Mouse (Mus musculus) left cerebral cortex, adult 6 months (tissue): ENCODE results near the gene Olfr559. TPM values are rescaled to one million over a fixed set of nuclear protein-coding genes. Genes with fewer than 3 reads are reported as not detected.

ENCODE experiments used
- long read RNA-seq, 2 experiments: library from polyadenylated mRNA; unstranded; transcript quantifications; one replicate each; pipeline ENCODE4 v2.0.0; 2019 to 2020
- polyA plus RNA-seq: library from polyadenylated mRNA; unstranded; fragments of <200 nt; fragmentation: Nextera tagmentation; gene quantifications from 2 replicates; pipeline ENCODE4 v1.2.3, GENCODE M21; 2021

Olfr559 gene
- polyA plus RNA-seq: not detected in 2 replicates
- long read RNA-seq, experiment 1: 0 reads
- long read RNA-seq, experiment 2: 0 reads

DNA sequence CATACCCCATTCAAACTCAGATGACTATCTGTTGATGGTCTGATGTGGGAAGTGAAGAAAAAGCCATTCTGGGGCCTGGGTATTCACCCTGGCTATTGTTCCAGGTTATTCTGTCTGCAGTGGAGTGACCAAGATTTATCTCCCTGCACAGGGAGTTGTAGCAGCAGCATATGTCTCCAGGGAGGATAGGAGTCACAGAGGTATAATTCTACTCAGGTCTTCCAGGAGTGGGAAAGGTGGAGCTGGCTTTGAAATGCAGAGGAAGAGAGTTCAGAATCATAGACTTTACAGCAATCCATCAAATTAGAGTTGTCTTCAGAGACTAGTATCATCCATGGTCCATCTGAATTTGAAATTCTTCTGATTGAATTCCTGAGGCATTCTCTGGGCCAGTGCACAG, at the start of gene Olfr559:
Gene Olfr559, minus strand, starts transcription at position 101 of the 400 bp plus-strand sequence.

DNA sequence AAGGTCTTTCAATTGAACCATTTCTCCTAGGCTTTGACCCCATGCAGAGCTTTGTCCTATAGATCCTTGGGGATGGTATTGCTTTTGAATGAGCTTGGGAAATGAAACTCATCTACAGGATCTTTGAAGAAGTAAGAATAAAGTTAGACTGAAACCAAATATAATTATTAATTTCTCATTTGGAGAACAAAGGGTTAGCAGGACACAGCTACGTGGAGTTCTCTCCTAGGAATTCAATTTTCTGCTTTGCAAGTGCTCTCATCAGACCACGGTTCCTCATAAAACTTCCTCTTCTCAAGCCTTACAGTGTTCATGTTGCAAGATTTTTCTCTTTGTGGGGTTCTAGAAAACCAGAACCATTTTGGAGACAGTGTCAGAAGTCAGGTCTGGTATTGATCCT, 43.6 kb upstream of the Olfr559 start, which contains the start of gene Olfr561:
Gene Olfr561, plus strand, starts transcription at position 301 of the 400 bp plus-strand sequence.

DNA sequence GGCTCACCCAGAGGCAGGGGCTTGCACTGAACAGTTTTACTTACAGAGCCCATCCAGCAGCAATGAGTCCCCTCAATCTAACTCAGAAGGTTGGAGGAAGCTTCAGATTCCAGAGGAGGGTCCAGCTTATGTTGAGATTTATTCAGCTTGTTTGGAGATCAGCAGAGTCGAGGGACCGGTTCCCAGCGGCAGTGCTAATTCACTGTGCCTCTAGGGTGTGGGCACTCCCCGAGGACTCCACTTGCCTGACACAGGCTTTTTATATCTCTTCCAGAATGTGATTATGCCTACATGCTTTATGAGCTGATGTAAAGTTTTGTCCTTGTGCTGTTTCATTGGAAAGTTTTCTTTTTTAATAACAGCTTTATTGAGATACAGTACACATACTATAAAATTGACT, 32.0 kb upstream of the Olfr559 start, which contains the start of the genes Olfr560 and Olfr78:
Gene Olfr560, minus strand, starts transcription at position 101 of the 400 bp plus-strand sequence.
Gene Olfr78, minus strand, starts transcription at position 206 of the 400 bp plus-strand sequence.

DNA sequence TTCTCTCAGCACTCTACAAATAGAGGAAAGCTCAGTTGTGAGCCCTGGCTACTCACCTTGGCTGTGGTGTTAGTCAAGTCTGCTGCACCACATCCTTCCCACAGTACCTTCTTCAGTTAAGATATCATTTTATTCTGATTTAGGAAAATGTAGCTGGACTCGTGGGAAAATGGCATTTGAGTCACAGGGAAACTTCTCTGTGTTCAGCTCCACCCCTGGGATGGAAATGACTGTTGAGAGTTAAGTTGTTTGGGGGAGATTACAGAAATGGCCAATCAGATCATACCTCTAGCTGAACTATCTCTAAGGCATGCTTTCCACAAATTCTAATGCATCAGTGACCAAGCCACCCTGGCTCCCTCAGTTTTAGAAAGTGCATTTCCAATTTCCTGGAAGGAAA, 8.3 kb downstream of the Olfr559 start, which contains the start of gene Olfr33:
Gene Olfr33, minus strand, starts transcription at position 101 of the 400 bp plus-strand sequence.

DNA sequence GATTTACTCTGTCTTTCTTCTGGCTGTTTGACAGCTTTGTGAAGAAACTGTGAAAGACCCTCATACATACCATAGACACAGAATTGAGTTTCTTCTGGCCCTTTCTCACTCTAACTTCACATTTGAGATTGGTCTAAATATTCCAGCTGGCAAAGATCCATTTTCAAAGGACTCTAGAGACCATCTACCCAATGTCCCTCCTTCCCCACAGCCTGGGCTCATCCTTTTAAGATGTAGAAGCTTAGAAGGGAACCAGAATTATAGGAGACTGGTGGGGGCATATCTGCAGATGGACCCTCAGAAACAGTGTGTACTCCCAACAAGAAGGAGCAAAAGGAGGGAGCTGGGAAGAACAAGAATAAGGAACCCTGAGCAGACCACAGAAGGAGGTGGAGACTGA, 25.4 kb downstream of the Olfr559 start, which contains the start of gene Olfr558:
Gene Olfr558, plus strand, starts transcription at position 301 of the 400 bp plus-strand sequence.

DNA sequence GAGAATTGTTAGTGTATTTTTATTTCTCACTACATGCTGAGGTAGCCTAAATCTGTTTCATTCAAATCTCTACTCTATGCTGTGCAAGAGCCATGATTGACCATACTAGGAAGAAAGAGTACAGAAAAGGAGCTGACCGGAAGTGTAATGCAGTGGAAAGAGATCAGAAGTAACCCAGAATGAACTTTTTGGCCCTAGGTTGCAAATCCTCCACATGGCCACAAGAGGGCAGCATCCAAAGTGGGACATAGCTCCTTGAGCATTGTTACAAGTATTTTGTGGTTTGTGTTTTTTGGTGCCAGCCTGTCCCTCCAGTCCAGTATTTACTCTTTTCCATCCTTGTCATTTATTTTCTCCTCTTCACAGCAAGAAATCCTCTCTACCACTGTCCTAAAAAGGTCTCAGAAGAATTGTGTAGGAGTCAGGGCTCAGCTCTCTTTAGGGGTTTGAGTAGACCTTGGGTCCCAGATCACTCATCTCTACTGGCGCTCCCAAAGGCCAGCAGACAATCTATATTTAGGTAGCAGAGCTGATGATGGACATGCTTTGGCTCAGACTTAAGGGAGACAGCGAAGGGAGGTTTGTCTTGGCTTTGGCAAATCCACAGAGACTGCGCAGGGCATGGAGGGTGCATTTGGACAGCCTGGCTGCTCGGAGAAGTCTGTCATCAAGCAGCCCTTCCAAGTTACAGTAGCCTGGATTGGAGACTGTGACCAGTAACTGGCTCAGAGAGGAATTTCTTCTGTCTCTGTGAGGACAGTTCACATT, 31.7 kb downstream of the Olfr559 start, which contains the start of gene Olfr557:
Gene Olfr557, plus strand, starts transcription at position 553 of the 768 bp plus-strand sequence.

DNA sequence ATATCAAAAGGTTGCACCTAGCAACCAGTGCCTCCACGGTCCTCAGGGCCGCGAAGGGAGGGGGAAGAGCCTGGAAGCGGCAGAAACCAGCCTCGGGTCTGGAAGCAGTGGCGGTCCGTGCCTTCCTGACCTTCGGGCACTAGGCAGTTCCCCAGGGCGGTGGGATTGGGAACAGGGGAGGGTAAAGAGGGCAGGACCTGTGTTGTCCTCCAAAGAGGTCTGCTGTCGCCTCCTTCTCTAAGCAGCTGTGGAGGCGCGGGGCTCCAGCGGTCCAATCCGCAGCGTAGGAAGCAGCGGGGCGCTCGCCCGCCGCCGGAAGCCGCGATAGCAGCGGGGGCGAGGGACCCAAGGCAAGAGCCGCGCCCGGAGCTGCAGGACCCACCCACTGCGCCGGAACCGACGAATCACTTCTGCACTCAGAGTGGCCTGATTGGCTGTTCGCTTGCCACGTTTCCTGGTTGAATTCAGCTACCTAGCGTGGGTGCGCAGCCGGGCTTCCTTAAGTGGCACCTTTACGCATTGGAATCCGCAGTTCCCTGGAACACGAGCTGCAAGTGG, 40.3 kb downstream of the Olfr559 start, which contains the start of gene Trim68:
Gene Trim68, minus strand, starts transcription at position 384 of the 558 bp plus-strand sequence.

Other genes with a start within 250 kb of the Olfr559 start
- not detected in 2 replicates for gene Olfr543, start 245.8 kb downstream of the Olfr559 start, polyA plus RNA-seq
- gene Olfr544, start 239.2 kb downstream of the Olfr559 start, polyA plus RNA-seq: not detected in 2 replicates
- gene Olfr545, start 227.9 kb downstream of the Olfr559 start, polyA plus RNA-seq: not detected in 2 replicates
- not detected in 2 replicates for gene Olfr547, start 192.7 kb downstream of the Olfr559 start, polyA plus RNA-seq
- gene Olfr548-ps1, start 186.6 kb downstream of the Olfr559 start, polyA plus RNA-seq: not detected in 2 replicates
- not detected in 2 replicates for gene Olfr549, start 177.6 kb downstream of the Olfr559 start, polyA plus RNA-seq
- 0.11 and 0.68 TPM in 2 replicates for gene Trim21, start 162.0 kb downstream of the Olfr559 start, polyA plus RNA-seq
- gene Olfr550, start 156.0 kb downstream of the Olfr559 start, polyA plus RNA-seq: 0.20 TPM in 1 of 2 replicates, not detected in the other
- 0.01 TPM in 1 of 2 replicates, not detected in the other for gene Olfr551, start 135.6 kb downstream of the Olfr559 start, polyA plus RNA-seq
- not detected in 2 replicates for gene Olfr552, start 129.7 kb downstream of the Olfr559 start, polyA plus RNA-seq
- gene Olfr553, start 109.3 kb downstream of the Olfr559 start, polyA plus RNA-seq: not detected in 2 replicates
- gene Olfr554, start 89.1 kb downstream of the Olfr559 start, polyA plus RNA-seq: not detected in 2 replicates
- gene Olfr555, start 68.7 kb downstream of the Olfr559 start, polyA plus RNA-seq: not detected in 2 replicates
- not detected in 2 replicates for gene Olfr556, start 62.6 kb downstream of the Olfr559 start, polyA plus RNA-seq
- 3.1 TPM in 2 replicates for gene Trim68, start 40.2 kb downstream of the Olfr559 start, polyA plus RNA-seq
- not detected in 2 replicates for gene Olfr557, start 31.6 kb downstream of the Olfr559 start, polyA plus RNA-seq
- not detected in 2 replicates for gene Olfr558, start 25.3 kb downstream of the Olfr559 start, polyA plus RNA-seq
- not detected in 2 replicates for gene Olfr33, start 8.4 kb downstream of the Olfr559 start, polyA plus RNA-seq
- gene Olfr560, start 31.9 kb upstream of the Olfr559 start, polyA plus RNA-seq: not detected in 2 replicates
- gene Olfr78, start 32.0 kb upstream of the Olfr559 start, polyA plus RNA-seq: 0.33 and 0.41 TPM in 2 replicates
- not detected in 2 replicates for gene Olfr561, start 43.7 kb upstream of the Olfr559 start, polyA plus RNA-seq
- gene Olfr564, start 76.0 kb upstream of the Olfr559 start, polyA plus RNA-seq: not detected in 2 replicates
- gene Olfr566, start 131.3 kb upstream of the Olfr559 start, polyA plus RNA-seq: not detected in 2 replicates
- gene Olfr568, start 149.6 kb upstream of the Olfr559 start, polyA plus RNA-seq: not detected in 2 replicates
- gene Olfr569, start 163.4 kb upstream of the Olfr559 start, polyA plus RNA-seq: not detected in 2 replicates
- not detected in 2 replicates for gene Olfr570, start 167.1 kb upstream of the Olfr559 start, polyA plus RNA-seq
- not detected in 2 replicates for gene Olfr571, start 190.0 kb upstream of the Olfr559 start, polyA plus RNA-seq
- not detected in 2 replicates for gene Olfr572, start 196.9 kb upstream of the Olfr559 start, polyA plus RNA-seq
- gene Olfr573-ps1, start 215.1 kb upstream of the Olfr559 start, polyA plus RNA-seq: not detected in 2 replicates
- not detected in 2 replicates for gene Olfr574, start 221.0 kb upstream of the Olfr559 start, polyA plus RNA-seq
- gene Olfr575, start 231.3 kb upstream of the Olfr559 start, polyA plus RNA-seq: 0.11 TPM in 1 of 2 replicates, not detected in the other
- not detected in 2 replicates for gene Olfr576, start 235.2 kb upstream of the Olfr559 start, polyA plus RNA-seq
- not detected in 2 replicates for gene Olfr577, start 248.5 kb upstream of the Olfr559 start, polyA plus RNA-seq